Mouse (Mus musculus) frontal cortex, postnatal 25 days (tissue): ENCODE results near the gene Cep97.
"Not testable (repeated sequence)": the region's sequence is repeated elsewhere in the genome, so short reads cannot be mapped to it uniquely, and the experiment has no call there.

Source experiments
- DNase-seq, 2 experiments: peaks; one replicate each; pipeline ENCODE4 v3.0.0; 2022; ENCODE audit warnings: low spot score in 2 of 2

Cep97 gene

DNA sequence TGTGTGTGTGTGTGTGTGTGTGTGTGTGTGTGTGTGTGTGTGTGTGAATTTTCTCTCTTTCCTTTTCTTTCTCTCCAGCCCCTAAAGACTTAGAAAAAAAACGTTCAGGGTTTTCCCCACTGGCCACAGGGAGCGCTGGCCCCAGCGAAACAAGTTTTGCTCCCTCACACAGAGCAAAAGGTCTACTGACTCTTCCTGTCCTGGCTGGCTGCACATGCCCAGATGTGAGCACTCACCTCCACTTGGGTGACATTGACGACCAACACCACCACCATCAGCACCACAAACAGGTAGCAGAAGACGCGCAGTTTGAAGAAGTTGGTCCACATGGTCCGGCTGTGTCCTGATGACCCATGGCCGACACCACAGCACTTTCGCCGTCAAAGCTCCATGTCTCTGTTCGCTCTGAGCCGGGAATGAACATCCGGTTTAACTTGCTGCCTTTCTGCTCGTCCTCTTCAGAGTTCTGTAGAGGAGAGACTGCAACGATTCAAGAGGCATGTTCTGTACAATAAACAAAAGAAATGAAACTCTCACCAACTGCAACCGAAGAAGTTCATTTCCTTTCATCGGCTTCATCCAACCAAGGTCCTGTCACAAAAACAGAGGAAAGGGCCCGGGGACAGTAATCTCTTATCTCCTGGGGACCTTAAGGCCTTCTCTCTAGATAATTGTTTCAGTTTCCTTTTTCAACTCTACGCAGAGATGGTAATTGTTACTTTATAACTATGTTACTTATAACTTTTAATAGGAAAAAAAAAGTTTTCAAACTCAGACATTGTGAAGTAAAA, 44.1 kb downstream of the Cep97 start:
- DNase-seq: no peak

DNA sequence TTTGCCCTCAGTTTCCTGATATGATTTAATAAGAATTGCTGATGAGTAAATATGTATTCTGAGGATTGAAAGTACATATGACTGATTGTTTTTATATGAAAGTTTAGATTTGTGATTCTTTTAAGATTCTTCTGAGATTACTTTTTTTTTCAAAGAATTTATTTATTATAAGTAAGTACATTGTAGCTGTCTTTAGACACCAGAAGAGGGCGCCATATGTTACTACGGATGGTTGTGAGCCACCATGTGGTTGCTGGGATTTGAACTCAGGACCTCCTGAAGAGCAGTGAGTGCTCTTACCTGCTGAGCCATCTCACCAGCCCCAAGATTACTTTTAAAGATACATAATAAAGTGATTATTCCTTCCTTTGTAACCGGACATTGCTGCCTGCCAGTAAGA, 45.2 kb downstream of the Cep97 start:
- no peak for DNase-seq

DNA sequence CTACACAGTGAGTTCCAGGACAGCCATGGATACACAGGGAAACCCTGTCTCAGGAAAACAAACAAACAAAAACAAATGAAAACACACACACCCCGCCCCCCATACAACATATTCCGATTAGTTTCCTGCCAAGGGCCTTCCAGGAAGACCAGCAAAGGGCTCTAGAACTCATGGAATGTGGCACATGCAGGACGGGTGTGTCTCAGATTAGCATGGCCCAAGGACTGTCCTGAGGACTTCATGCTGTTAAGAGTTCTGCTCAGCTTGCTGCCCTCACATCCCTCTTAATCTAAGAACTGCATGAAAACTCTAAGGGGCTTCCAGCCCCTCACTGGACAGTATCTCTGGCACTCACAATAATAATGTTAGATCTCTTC, 46.1 kb downstream of the Cep97 start:
- DNase-seq: no peak

DNA sequence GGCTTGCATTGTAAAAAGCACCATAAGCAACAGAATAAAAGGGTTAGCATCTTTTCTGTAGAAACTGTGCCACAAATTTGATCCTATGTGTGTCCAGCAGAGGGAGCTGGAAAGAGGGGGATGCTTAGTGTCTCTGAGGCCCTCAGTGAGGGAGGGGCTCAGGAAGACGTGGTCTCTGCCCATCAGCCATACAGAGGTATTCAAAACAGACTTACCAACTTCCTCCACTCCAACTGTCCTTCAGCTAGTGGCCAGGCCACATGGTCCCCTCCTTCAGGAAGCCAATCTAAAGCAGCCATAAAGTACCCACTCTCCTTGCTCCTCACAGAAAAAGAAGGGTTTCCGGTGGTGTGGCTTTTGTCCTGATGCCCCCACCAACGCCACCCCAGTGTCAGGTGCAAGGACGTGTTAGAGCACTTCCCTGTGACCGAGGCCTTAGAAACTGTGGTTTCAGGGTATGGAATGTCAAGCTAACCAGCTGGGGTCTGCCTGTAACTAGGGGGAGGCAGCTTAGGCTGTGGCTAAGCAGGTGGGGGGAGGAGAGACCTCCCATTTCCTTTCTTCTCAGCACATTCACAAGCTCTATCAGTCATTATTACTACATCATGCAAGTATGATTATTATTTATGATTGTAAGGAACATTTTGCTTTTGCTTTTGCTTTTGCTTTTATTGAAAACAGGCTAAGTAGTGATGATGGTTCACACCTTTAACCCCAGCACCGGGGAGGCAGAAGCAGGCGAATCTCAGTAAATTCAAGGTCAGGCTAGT, 46.7 kb downstream of the Cep97 start:
- DNase-seq: no peak

DNA sequence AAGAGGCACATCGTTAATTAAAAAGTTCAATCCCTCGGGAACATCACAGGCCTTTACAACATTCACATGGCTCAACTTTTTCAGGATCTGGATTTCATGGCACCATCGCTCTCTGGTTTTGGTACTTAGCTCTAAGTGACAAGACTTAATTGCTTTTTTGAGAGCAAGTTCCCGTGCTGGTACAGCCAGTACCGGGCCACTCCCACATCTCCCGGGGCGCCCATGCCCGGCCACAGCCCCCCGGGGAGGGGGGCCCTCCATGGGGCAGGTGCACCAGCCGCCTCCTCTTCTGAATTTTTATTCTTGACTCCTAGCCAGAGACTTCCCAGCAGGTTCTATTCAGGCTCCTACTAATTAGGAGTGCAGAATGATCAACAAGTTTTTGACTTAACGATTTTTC, 50.4 kb downstream of the Cep97 start:
- DNase-seq: no peak

DNA sequence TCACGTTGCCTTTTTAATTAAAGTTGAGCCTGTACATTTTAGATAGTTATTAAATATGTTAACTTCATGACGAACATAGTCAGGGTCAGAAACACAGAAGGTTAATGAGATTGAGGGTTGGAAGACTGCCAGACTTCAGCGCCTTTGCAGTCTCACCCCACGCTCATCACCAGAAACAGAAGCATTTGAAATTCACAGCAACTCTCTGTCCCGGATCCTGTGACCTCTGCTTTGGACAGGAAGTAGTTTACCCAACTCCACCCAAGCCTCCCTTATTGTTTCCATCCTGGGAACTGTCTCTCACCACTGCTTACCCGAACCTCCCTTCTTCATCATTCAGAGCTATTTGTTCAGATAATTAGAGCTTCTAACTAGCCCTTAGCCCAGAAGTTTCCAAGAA, 58.6 kb downstream of the Cep97 start:
- no peak for DNase-seq

DNA sequence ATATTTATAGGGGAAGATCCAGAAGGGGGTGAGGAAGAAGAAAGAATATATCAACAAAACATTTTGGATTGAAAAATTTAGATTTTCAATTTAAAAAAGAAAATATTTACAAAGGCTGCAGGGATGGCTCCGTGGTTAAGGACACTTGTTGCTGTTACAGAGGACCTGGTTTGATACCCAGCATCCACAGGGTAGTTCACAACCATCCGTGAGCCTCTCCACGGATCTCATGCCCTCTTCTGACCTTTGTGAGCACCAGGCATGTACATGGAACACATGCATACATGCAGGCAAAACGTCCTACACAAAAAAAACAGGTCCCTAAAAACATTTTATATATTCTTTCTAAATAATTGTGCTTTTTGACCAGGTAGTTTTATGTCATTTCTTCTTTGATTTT, 70.8 kb downstream of the Cep97 start:
- DNase-seq: no peak

DNA sequence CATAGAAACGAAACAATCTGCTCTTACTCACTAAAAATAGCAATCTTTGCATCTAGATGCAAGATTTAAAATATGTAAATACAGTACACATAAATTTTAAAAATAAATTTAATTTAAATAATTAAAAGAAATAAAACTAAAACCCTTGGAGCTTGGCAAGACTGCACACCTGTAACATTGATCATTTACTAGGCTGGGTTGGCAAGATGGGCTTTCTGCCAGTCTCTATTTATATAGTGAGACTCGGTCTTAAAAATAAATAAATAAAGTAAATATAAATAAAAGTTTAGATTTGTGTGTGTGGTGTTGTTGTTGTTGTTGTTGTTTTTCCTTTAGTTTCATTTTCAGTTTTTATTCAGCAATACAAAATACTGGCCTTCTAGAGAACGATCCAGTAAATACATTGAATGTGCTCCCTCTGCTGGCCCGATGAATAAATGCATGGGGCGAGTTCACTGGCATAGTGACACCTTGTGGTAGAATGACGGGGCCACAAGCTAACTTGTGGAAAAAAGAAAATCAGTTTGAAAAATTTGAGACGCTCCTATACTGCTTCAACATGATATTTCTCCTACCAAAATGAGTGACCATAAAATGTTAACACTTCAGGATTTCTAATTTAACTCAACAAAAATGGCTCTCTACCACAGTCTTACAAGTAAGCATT, 71.4 kb downstream of the Cep97 start:
- DNase-seq: peak; percentile 29 to 51

DNA sequence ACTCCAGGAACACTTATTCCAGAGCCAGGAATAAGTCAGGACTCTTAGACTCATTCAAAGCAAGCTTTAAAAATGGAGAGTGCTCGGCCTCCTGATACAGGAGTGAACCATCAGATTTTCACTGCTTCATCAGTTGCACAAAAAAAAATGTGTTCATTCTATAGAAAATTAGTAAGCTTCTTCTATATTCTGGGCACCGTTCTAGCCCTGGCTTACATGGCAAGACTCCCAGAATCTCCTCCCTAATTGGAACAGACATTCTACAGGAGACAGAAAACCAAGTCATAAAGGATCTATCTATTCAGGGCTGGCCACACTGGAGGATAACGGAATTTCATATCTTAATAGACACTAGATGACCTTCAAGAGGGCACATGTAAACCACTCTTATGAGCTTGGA, 73.6 kb downstream of the Cep97 start:
- no peak for DNase-seq

DNA sequence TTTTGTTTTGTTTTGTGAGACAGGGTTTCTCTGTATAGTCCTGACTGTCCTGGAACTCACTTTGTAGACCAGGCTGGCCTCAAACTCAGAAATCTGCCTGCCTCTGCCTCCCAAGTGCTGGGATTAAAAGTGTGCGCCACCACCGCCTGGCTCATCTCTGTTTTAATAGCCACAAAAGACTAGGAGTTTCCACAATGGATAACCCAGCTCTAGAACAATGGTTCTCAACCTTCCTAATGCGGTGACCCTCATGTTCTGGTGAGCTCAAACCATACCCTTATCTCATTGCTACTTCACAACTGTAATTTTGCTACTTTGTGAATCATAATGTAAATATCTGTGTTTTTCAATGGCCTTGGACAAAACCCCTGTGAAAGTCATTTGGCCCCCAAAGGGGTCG, 75.2 kb downstream of the Cep97 start:
- not testable (repeated sequence) for DNase-seq

DNA sequence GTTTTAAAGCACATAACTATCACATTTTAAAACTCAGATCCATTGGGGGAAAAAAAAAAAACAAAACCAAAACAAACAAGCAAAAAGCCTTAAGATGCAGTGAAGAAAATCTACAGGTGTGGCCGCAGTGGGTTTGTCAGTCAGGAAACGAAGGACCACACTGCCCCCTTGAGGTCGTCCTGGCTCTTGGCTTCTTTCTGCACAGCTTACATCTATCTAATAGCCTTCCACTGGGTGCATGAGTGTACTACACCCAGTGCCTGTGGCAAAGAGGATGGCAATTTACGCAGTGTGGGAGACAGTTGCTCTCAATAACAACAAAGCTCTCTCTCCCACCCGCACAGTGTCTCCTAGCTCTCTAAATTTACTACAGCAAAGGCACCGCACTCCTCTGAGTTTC, 76.2 kb downstream of the Cep97 start:
- DNase-seq: peak; percentile 49 to 64

DNA sequence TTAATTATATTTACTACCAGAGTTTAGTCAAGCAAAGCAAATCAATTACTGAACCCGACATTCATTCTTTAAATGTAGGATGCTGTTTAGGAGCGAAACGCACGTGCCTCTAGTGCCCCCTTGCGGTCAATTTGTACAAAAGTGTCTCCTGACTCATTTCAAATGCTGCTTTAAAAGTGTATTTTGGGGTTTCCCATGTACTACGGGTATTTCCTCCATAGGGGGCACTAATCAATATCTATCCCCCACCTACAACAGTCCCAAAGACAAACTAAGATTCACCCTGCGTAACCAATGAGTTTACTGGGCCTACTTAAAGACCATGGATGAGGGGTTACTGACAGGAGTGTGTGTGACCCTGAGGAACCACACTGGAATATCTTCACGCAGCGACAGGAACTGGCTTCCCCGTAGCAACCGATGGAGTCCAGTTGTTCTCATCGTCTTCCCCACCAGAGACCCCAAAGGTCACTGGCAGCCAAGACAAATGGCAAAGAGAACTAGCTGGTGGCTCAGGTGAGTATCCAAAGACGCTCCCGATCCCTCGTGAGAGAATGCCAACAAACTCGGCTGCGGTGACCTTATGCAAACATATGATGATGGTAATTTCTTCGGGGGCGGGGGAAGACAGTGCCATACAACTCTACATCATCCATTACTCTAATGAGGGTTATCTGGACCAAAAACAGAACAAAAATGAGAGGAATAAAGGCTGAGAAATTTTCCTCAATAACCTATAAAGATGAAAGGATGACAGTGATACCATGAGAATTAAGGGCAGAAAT, 81.5 kb downstream of the Cep97 start:
- peak; percentile 38 to 62 for DNase-seq

DNA sequence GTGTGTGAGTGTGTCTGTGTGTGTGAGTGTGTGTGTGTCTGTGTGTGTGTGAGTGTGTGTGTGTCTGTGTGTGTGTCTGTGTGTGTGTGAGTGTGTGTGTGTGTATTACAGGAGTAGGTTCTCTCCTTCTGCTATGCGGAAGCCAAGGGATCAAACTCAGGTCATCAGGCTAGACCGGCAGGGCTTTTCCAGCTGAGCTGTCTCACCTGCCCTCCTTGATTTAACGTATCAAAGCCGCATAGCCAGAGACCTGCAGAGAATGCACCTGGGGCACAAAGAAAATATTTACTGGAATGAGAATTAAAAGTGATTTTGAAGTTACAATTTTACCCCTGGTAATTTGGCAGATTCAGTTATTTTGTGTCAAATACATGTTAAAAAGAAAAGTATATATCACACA, 82.1 kb downstream of the Cep97 start:
- DNase-seq: no peak

DNA sequence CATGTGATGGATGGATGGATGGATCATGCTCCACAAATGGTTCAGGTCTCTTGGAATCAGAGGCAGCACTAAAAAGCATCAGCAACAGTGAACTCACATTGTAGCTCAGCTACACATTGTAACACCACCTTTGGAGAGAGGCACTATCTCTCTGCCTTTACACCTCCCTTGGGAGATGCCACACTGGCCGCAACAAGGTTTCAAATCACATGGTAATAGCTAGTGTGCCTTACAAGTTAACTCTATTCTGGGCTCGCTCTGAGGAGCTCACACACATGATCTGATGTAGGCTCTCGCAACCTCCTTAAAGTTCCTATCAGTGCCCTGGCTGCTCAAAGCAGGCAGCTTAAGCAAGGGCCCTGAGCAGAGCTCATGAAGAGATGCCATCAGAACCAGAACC, 84.2 kb downstream of the Cep97 start:
- DNase-seq: no peak
